Comparison of ENCODE assay signal across 9 mouse cellular contexts in genomic region chr8:4252116-4252760, GRCm38 (mm10). TPM values are rescaled to one million over a fixed set of nuclear protein-coding genes. Genes with fewer than 3 reads are reported as not detected.
DNase-seq lines count a peak whose midpoint lies in the region; ATAC-seq and TF ChIP-seq lines count a peak whose summit lies in the region.
"Had no signal": no experiment of that assay in that cellular context is flagged by ENCODE, and none has a peak within 500 bp of the region (broad histone marks: within the 10 kb centered on the region; RNA-seq: fewer than 3 reads in every experiment).

No protein-coding gene starts in this region.

- intact Hi-C loops in left cerebral cortex, postnatal 36 days (cut with DNase I): loop anchor here (2.0 to 5.0 kb wide), 2 partner anchors 13 to 35 kb away; partner anchors contain the start of genes Gm49320, Map2k7 and Prr36

- DNase-seq in heart, embryonic 10.5 days (ENCODE audit: low spot score): no peak
- no peak for DNase-seq in heart, adult 8-10 months (ENCODE audit: low spot score)
- DNase-seq in midbrain, embryonic 10.5 days (ENCODE audit: low spot score): no peak
- no peak for DNase-seq in urinary bladder, postnatal 10 days (ENCODE audit: low spot score)
- DNase-seq in left cerebral cortex, postnatal 36 days (ENCODE audit: low spot score in 2 of 2): no peak

- H3K27ac ChIP-seq in heart, embryonic 10.5 days: peak overlapping the region; percentile 94
- H3K27ac ChIP-seq in ES-Bruce4 (ENCODE audit: insufficient read depth, low read length): no peak overlapping the region
- H3K27ac ChIP-seq in heart, embryonic 16.5 days (ENCODE audit: low read length): peak overlapping the region; percentile 43; the same call in 1 of the 2 replicates
- H3K27ac ChIP-seq in midbrain, embryonic 10.5 days (replicated peaks): peak overlapping the region; percentile 95

- no peaks in the 10 kb centered on the region for H3K27me3 ChIP-seq in heart, embryonic 10.5 days (ENCODE audit: insufficient read depth, poor library complexity, severe bottlenecking)
- H3K27me3 ChIP-seq in ES-Bruce4 (ENCODE audit: control insufficient read depth, insufficient read depth, low read length, poor library complexity, severe bottlenecking): no peaks in the 10 kb centered on the region
- H3K27me3 ChIP-seq in heart, embryonic 16.5 days (ENCODE audit: control insufficient read depth, insufficient read depth, low read length): no peaks in the 10 kb centered on the region
- peaks cover 33% of the 10 kb centered on the region for H3K27me3 ChIP-seq in midbrain, embryonic 10.5 days (ENCODE audit: low read depth, poor library complexity, severe bottlenecking)
- H3K27me3 ChIP-seq: Patski had no signal

- no peak for ATAC-seq in heart, embryonic 16.5 days (replicated peaks; ENCODE audit: extremely low read depth, insufficient read depth, low FRiP score)
- ATAC-seq in megakaryocyte-erythroid progenitor cell, adult 5-6 weeks (replicated peaks; ENCODE audit: low FRiP score, low TSS enrichment, poor library complexity, severe bottlenecking): no peak

- H3K4me3 ChIP-seq in heart, embryonic 10.5 days: peak overlapping the region; percentile 82
- peak overlapping the region; percentile 93 for H3K4me3 ChIP-seq in ES-Bruce4 (ENCODE audit: low read depth, low read length)
- peak overlapping the region; percentile 99 for H3K4me3 ChIP-seq in heart, embryonic 16.5 days (ENCODE audit: low read length)
- H3K4me3 ChIP-seq in midbrain, embryonic 10.5 days: peak overlapping the region; percentile 91

- TF ChIP-seq CTCF in ES-Bruce4 (IDR thresholded peaks at IDR 0.05; ENCODE audit: low read depth, low read length): no peak

- no peak for TF ChIP-seq POLR2A in ES-Bruce4 (IDR thresholded peaks at IDR 0.05; ENCODE audit: insufficient read depth, low read length)

- H3K36me3 ChIP-seq in heart, embryonic 10.5 days: peaks cover 42% of the 10 kb centered on the region
- peaks cover 12% of the 10 kb centered on the region for H3K36me3 ChIP-seq in ES-Bruce4 (ENCODE audit: control insufficient read depth, insufficient read depth, low read length, poor library complexity, severe bottlenecking)
- peaks cover 22% of the 10 kb centered on the region for H3K36me3 ChIP-seq in heart, embryonic 16.5 days (ENCODE audit: control insufficient read depth, insufficient read depth)
- peaks cover 52% of the 10 kb centered on the region for H3K36me3 ChIP-seq in midbrain, embryonic 10.5 days

- peak overlapping the region; percentile 94 for H3K4me2 ChIP-seq in heart, embryonic 16.5 days (ENCODE audit: low read depth, low read length)

- WGBS in heart, embryonic 10.5 days: 43% methylated on average over 8 of the region's 8 CpGs
- 40% methylated on average over 8 of the region's 8 CpGs for WGBS in heart, embryonic 16.5 days
- WGBS in midbrain, embryonic 10.5 days: 50% methylated on average over 8 of the region's 8 CpGs

- peaks cover 51% of the 10 kb centered on the region for H3K4me1 ChIP-seq in heart, embryonic 10.5 days
- no peaks in the 10 kb centered on the region for H3K4me1 ChIP-seq in ES-Bruce4 (ENCODE audit: control insufficient read depth, insufficient read depth, low read length)
- peaks cover 28% of the 10 kb centered on the region for H3K4me1 ChIP-seq in heart, embryonic 16.5 days (ENCODE audit: control insufficient read depth, insufficient read depth, low read length)
- H3K4me1 ChIP-seq in midbrain, embryonic 10.5 days: peaks cover 52% of the 10 kb centered on the region

- H3K9me3 ChIP-seq in heart, embryonic 10.5 days: no peaks in the 10 kb centered on the region
- no peaks in the 10 kb centered on the region for H3K9me3 ChIP-seq in ES-Bruce4 (replicated peaks; ENCODE audit: control insufficient read depth, insufficient read depth, low read length, poor library complexity, severe bottlenecking)
- no peaks in the 10 kb centered on the region for H3K9me3 ChIP-seq in heart, embryonic 16.5 days (replicated peaks; ENCODE audit: control insufficient read depth, low read length)
- no peaks in the 10 kb centered on the region for H3K9me3 ChIP-seq in midbrain, embryonic 10.5 days (replicated peaks)

- peak overlapping the region; percentile 82 for H3K9ac ChIP-seq in ES-Bruce4 (ENCODE audit: low read depth, poor library complexity, severe bottlenecking)
- H3K9ac ChIP-seq in heart, embryonic 16.5 days (ENCODE audit: low read length): peak overlapping the region; percentile 99

- TF ChIP-seq EP300 in ES-Bruce4 (IDR thresholded peaks at IDR 0.05; ENCODE audit: insufficient read depth, low read depth, low read length): no peak

RNA-seq across cellular contexts. Expression of gene Snapc2, which starts 0.6 kb away (rescaled TPM):
- 47.8 and 60.2 TPM in 2 replicates for polyA plus RNA-seq in heart, embryonic 10.5 days (2016; fragmentation: Nextera tagmentation; extraction: Ambion mirVana)
- total RNA-seq in heart, adult 8-10 months (2022): 10 to 100 TPM; 17.6 to 20.0 (median 19.3) TPM
- polyA plus RNA-seq in ES-Bruce4 (2011; ENCODE audit: insufficient read depth, insufficient read length, low read depth, missing spikeins): 26.8 and 29.0 TPM in 2 replicates
- 41.9 and 42.5 TPM in 2 replicates for polyA plus RNA-seq in heart, embryonic 16.5 days (2015; fragmentation: Nextera tagmentation; extraction: Ambion mirVana)
- polyA plus RNA-seq in midbrain, embryonic 10.5 days (2016; fragmentation: Nextera tagmentation; extraction: Ambion mirVana): 65.2 and 68.0 TPM in 2 replicates
- 10 to 100 TPM; 28.5 to 36.5 TPM for total RNA-seq in left cerebral cortex, postnatal 36 days (2021)
- total RNA-seq in megakaryocyte-erythroid progenitor cell, adult 5-6 weeks (2014; fragmentation: Nextera tagmentation): 15.4 and 23.7 TPM in 2 replicates
- total RNA-seq in megakaryocyte-erythroid progenitor cell, adult 5-6 weeks (2017): 14.0 and 19.6 TPM in 2 replicates

RNA-seq across cellular contexts. Expression of gene Tgfbr3l, which starts 4.2 kb away (rescaled TPM):
- polyA plus RNA-seq in heart, embryonic 10.5 days (2016; fragmentation: Nextera tagmentation; extraction: Ambion mirVana): 2.4 and 2.5 TPM in 2 replicates
- 1 to 10 TPM; 1.7 to 5.0 (median 2.6) TPM for total RNA-seq in heart, adult 8-10 months (2022)
- 4.2 and 5.6 TPM in 2 replicates for polyA plus RNA-seq in ES-Bruce4 (2011; ENCODE audit: insufficient read depth, insufficient read length, low read depth, missing spikeins)
- polyA plus RNA-seq in heart, embryonic 16.5 days (2015; fragmentation: Nextera tagmentation; extraction: Ambion mirVana): 3.0 and 3.6 TPM in 2 replicates
- polyA plus RNA-seq in midbrain, embryonic 10.5 days (2016; fragmentation: Nextera tagmentation; extraction: Ambion mirVana): 2.6 and 3.6 TPM in 2 replicates
- 10 to 100 TPM in 1 of 2 experiments, 1 to 10 TPM in 1; 6.4 to 14.1 TPM for total RNA-seq in left cerebral cortex, postnatal 36 days (2021)
- total RNA-seq in megakaryocyte-erythroid progenitor cell, adult 5-6 weeks (2014; fragmentation: Nextera tagmentation): 9.2 and 16.7 TPM in 2 replicates
- total RNA-seq in megakaryocyte-erythroid progenitor cell, adult 5-6 weeks (2017): 0.61 and 4.1 TPM in 2 replicates

RNA-seq across cellular contexts. Expression of gene Ctxn1, which starts 6.8 kb away (rescaled TPM):
- polyA plus RNA-seq in heart, embryonic 10.5 days (2016; fragmentation: Nextera tagmentation; extraction: Ambion mirVana): 33.2 and 59.1 TPM in 2 replicates
- under 1 TPM; 0.37 to 0.87 (median 0.79) TPM for total RNA-seq in heart, adult 8-10 months (2022)
- polyA plus RNA-seq in ES-Bruce4 (2011; ENCODE audit: insufficient read depth, insufficient read length, low read depth, missing spikeins): 21.6 and 25.0 TPM in 2 replicates
- 27.5 and 28.4 TPM in 2 replicates for polyA plus RNA-seq in heart, embryonic 16.5 days (2015; fragmentation: Nextera tagmentation; extraction: Ambion mirVana)
- 122 and 148 TPM in 2 replicates for polyA plus RNA-seq in midbrain, embryonic 10.5 days (2016; fragmentation: Nextera tagmentation; extraction: Ambion mirVana)
- total RNA-seq in left cerebral cortex, postnatal 36 days (2021): 100 to 1,000 TPM; 599 to 686 TPM
- total RNA-seq in megakaryocyte-erythroid progenitor cell, adult 5-6 weeks (2014; fragmentation: Nextera tagmentation): 0.63 TPM in 1 of 2 replicates, not detected in the other
- not detected in 2 replicates for total RNA-seq in megakaryocyte-erythroid progenitor cell, adult 5-6 weeks (2017)

RNA-seq across cellular contexts. Expression of gene Gm49320, which starts 13.6 kb away (rescaled TPM):
- polyA plus RNA-seq in heart, embryonic 10.5 days (2016; fragmentation: Nextera tagmentation; extraction: Ambion mirVana): 0.59 TPM in 1 of 2 replicates, not detected in the other
- total RNA-seq in heart, adult 8-10 months (2022): under 1 TPM in 1 of 4 experiments, not detected in 3; 0.25 TPM
- polyA plus RNA-seq in ES-Bruce4 (2011; ENCODE audit: insufficient read depth, insufficient read length, low read depth, missing spikeins): 0.33 and 1.2 TPM in 2 replicates
- polyA plus RNA-seq in heart, embryonic 16.5 days (2015; fragmentation: Nextera tagmentation; extraction: Ambion mirVana): 0.42 and 0.81 TPM in 2 replicates
- polyA plus RNA-seq in midbrain, embryonic 10.5 days (2016; fragmentation: Nextera tagmentation; extraction: Ambion mirVana): 0.43 and 1.3 TPM in 2 replicates
- total RNA-seq in left cerebral cortex, postnatal 36 days (2021): 1 to 10 TPM in 1 of 2 experiments, not detected in 1; 1.4 TPM
- total RNA-seq in megakaryocyte-erythroid progenitor cell, adult 5-6 weeks (2014; fragmentation: Nextera tagmentation): 0.90 TPM in 1 of 2 replicates, not detected in the other
- 0.75 TPM in 1 of 2 replicates, not detected in the other for total RNA-seq in megakaryocyte-erythroid progenitor cell, adult 5-6 weeks (2017)
- polyA plus RNA-seq: Patski had no signal

RNA-seq across cellular contexts. Expression of gene Map2k7, which starts 13.7 kb away (rescaled TPM):
- polyA plus RNA-seq in heart, embryonic 10.5 days (2016; fragmentation: Nextera tagmentation; extraction: Ambion mirVana): 27.5 and 30.0 TPM in 2 replicates
- total RNA-seq in heart, adult 8-10 months (2022): 10 to 100 TPM; 69.9 to 84.0 (median 75.2) TPM
- 56.9 and 62.1 TPM in 2 replicates for polyA plus RNA-seq in ES-Bruce4 (2011; ENCODE audit: insufficient read depth, insufficient read length, low read depth, missing spikeins)
- polyA plus RNA-seq in heart, embryonic 16.5 days (2015; fragmentation: Nextera tagmentation; extraction: Ambion mirVana): 20.8 and 25.0 TPM in 2 replicates
- polyA plus RNA-seq in midbrain, embryonic 10.5 days (2016; fragmentation: Nextera tagmentation; extraction: Ambion mirVana): 31.5 and 39.0 TPM in 2 replicates
- total RNA-seq in left cerebral cortex, postnatal 36 days (2021): 10 to 100 TPM; 96.5 to 97.2 TPM
- 45.9 and 54.5 TPM in 2 replicates for total RNA-seq in megakaryocyte-erythroid progenitor cell, adult 5-6 weeks (2014; fragmentation: Nextera tagmentation)
- total RNA-seq in megakaryocyte-erythroid progenitor cell, adult 5-6 weeks (2017): 28.6 and 36.7 TPM in 2 replicates
